Mouse (Mus musculus) hindlimb bud, embryonic 11.5 days (tissue): ENCODE results near the gene Hcn2.

ENCODE experiments used
- DNase-seq: peaks from one replicate; pipeline ENCODE4 v3.0.0-alpha.2; 2012; ENCODE audit warnings: low read depth, low spot score; ENCODE audit errors: extremely low spot score

The Hcn2 gene

GRCm38 (mm10) chr10:79707759-79708158, 8.7 kb upstream of the Hcn2 start:
- DNase-seq: no peak

GRCm38 (mm10) chr10:79708668-79709067, 7.8 kb upstream of the Hcn2 start:
- DNase-seq: no peak

- DNase-seq: no peak
These were observed 7.1 kb upstream of the Hcn2 start for GRCm38 (mm10) chr10:79709307-79709706.

GRCm38 (mm10) chr10:79712029-79712428, 4.4 kb upstream of the Hcn2 start:
- no peak for DNase-seq

GRCm38 (mm10) chr10:79712499-79713126, 3.8 kb upstream of the Hcn2 start:
- peak; percentile 72 for DNase-seq

GRCm38 (mm10) chr10:79713163-79713562, 3.3 kb upstream of the Hcn2 start:
- DNase-seq: no peak

GRCm38 (mm10) chr10:79714996-79715395, 1.4 kb upstream of the Hcn2 start:
- DNase-seq: no peak

GRCm38 (mm10) chr10:79716988-79717355, 538 bp downstream of the Hcn2 start:
- DNase-seq: no peak

GRCm38 (mm10) chr10:79717640-79718357, 1.4 kb downstream of the Hcn2 start:
- peak; percentile 83 for DNase-seq

GRCm38 (mm10) chr10:79721089-79721488, 4.7 kb downstream of the Hcn2 start:
- DNase-seq: no peak

- DNase-seq: no peak
These were observed 6.6 kb downstream of the Hcn2 start for GRCm38 (mm10) chr10:79723047-79723446.

- no peak for DNase-seq
These were observed 7.3 kb downstream of the Hcn2 start for GRCm38 (mm10) chr10:79723692-79724091.

- no peak for DNase-seq
These were observed 9.7 kb downstream of the Hcn2 start for GRCm38 (mm10) chr10:79726090-79726489.

GRCm38 (mm10) chr10:79728323-79729249, 12.2 kb downstream of the Hcn2 start:
- DNase-seq: no peak

- DNase-seq: no peak
These were observed 13.0 kb downstream of the Hcn2 start for GRCm38 (mm10) chr10:79729357-79729965.

- DNase-seq: no peak
These were observed 16.1 kb downstream of the Hcn2 start for GRCm38 (mm10) chr10:79732500-79732899.

GRCm38 (mm10) chr10:79733847-79734246, 17.4 kb downstream of the Hcn2 start:
- DNase-seq: no peak

- DNase-seq: no peak
These were observed 18.9 kb downstream of the Hcn2 start for GRCm38 (mm10) chr10:79735361-79735760.

- DNase-seq: no peak
These were observed 20.3 kb downstream of the Hcn2 start for GRCm38 (mm10) chr10:79736706-79737105.

- DNase-seq: no peak
These were observed 21.8 kb downstream of the Hcn2 start for GRCm38 (mm10) chr10:79738259-79738658.

- no peak for DNase-seq
These were observed 22.8 kb downstream of the Hcn2 start for GRCm38 (mm10) chr10:79739234-79739633.
